Mouse (Mus musculus) kidney, postnatal 10 days (tissue): Measurements from ENCODE around the gene Nhej1.

ENCODE experiments used
- DNase-seq: peaks from one replicate; pipeline ENCODE4 v3.0.0; 2021; ENCODE audit warnings: mixed read lengths

Gene Nhej1

DNA sequence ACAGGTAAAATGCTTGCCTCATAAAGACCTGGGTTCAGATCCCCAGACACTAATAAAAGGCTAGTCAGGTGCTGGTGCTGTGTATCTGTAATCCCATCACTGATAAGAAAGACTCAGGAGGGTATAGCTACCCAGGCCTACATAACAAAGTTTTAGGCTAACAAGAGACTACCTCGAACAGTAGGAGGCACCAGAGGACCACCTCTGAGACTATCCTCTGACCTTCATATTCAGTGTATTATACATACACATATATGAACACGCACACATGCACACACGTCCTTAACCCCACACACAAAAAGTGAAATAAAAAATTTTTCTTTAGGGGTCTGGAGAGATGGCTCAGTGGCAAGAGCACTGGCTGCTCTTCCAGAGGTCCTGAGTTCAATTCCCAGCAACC is 2.8 kb downstream of the Nhej1 start:
- DNase-seq, result no peak

DNA sequence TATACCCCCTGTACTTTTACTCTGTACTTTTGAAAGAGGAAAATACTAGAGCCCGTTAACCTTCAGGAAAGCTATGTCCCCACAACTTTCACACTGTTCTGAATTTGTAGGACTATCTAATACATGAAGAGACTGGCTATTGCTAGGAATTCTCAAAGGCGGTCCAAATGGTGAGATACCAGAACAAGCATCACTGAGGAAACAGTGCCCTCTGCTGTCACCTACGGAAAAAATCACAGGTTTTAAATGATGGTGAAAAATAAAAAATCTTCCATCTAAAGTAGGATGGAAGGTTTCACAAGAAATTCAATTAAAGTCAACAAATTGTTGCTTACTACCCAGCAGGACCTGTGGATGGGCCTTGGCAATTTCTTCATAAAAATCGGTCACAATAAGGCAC is 72.9 kb downstream of the Nhej1 start:
- peak; percentile 44 for DNase-seq

DNA sequence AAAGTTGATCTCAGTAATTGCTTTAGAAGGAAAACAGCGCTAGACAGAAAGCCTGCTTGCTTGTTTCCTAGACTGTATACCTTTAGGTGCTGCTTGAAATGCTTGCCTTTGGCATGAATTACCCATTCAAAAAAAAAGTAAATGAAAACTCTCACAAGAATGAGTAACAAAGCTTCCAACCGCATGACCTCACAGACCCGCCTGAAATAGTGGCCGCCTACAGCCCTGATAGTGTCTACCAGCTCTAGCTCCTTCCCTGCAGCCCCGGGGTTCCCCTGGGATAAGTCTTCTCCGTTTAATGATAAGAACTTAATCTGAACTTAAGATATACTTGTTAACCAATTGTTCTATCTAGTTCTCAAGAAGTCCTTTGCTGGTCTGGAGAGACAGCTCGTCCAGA is 73.6 kb downstream of the Nhej1 start:
- no peak for DNase-seq

DNA sequence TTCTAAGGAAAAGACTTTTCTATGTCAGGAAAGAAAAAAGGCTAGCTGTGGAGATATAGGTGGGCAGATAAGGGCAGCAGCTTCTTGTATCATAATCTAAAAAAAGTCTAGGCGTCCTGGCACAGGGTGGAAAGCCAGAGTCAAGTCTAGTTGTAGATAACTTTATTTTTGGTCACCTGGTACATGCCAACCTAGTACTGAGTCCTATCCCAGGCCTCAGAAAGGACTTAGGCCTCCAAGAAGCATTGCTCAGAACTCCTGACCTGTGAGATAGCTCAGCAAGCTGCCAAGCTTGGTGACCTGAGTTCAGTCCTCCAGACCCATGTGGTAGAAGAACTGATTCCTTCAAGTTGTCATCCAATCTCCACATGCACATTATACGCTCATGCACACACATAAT is 76.4 kb downstream of the Nhej1 start:
- no peak for DNase-seq

DNA sequence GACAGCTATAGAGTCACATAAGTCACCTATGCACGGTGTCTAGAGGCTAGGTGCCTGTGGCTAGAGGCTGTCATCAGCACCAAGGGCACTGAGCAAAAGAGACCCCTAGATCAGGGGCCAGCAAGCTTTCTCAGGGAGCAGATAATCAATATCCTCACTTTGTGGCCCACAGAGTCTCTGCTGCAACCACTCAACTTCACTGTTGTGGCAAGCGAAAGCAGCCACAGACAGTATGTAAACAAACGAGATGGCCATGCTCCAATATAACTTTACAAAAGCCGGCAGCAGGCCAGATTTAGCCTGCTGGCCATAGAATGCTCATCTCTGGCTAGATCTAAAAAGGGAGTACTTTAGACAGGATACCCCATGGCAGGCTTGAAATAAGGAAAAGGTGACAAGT is 77.0 kb downstream of the Nhej1 start:
- DNase-seq, result no peak

DNA sequence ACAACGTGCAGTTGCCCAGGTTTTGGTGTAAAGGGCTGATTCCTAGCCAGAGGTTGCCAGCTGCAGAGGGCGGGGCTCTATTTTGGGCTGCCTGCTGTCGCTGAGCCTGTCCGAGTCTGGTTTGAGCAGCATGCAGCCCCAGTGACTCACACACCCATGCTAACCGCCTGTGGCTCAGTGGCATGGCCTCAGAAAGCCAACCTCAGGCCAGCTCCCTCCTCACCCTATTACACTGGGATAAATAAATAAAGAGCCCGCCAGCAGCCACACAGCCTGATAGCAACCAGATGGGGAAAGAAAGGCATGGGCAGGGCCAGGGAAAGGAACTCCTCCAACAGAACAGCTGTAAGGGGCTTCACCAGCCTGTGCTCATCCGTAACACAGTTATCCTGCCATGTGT is 84.6 kb downstream of the Nhej1 start:
- no peak for DNase-seq

DNA sequence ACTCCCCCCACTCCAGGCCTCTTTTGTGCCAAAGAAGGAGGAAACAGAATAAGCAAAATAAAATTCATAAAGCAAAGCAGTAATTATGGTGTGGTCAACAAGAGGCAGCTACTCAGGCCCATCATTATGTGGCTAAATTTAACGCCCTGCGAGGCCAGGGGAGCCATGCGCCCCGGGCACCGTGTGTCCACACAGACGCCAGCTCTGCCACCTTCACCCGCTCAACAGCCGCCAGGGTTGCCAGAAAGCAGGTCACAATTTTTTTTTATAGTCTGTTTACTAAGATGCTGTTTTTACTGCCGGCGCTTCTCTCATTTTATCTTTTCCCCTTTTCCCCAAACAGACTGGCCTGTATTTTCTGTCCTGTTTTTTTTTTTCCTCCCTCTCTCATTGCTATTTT is 93.0 kb downstream of the Nhej1 start:
- DNase-seq, result no peak

DNA sequence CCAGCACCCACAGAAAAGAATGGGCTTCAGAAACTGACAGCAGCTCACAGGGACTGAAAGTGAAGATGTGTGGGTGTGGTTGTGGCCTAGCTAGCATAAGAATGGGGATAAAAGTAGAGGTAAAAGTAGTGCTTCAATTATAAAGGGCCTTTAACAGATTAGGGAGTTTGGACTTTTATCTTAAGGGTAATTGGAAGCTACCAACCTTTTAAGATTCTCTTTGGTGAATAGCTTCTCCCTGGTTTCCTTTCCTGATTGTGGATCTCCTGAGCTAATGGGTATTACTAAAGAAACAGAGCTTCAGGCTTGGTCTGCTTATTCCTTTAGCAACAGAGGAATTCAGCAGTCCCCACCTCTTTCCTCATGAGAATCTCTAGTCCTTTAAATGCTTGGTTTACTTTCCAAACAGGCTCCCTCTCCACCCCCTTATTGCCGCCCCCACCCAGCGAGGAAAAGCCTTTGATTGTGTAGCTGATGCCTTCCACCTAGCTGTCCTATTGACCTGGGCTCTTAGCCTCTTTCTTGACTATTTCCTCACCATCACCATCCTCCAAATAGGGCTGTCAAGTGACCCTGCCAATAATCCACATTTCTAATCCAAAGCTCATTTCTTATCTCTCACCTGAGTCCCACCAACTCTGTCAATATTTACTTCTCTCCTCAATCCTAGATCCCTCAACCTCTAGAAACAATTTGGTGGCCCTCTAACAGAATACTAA is 97.8 kb downstream of the Nhej1 start:
- no peak for DNase-seq

DNA sequence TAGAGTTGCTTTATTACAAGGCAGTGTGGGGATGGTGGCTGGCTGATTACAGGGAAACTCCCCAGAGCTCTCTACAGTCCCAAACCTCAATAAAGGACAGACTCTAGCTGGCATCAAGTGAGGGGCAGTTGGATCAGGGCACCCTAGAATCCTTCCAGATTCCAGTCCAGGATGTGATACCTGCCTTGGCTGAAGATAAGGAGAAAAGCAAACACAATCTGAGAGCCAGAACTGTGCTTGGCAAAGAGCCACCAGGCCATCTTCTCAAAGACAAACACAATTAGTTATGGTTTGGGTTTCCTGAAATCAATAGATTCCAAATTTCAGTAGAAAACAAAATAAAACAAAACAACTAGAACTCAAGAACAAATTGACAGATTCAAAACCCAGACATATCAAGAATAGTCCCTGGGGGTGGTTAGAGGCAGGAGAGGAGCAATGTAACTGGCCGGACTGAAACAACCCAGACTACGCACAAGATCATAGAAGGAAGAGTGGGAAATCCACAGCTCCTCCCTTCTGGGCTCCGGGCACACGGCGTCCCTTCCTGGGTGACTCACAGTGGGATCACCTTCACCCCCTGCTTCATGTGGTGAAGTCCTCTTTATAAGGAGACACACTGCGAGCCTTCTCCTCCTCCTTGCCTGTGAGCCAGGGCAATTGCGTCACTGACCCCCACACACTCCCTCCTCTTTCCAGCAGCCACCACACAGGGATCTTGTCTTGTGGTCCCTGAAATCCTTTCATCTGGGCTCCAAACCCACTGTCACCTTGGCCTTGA is 100.4 kb downstream of the Nhej1 start:
- DNase-seq, result no peak

DNA sequence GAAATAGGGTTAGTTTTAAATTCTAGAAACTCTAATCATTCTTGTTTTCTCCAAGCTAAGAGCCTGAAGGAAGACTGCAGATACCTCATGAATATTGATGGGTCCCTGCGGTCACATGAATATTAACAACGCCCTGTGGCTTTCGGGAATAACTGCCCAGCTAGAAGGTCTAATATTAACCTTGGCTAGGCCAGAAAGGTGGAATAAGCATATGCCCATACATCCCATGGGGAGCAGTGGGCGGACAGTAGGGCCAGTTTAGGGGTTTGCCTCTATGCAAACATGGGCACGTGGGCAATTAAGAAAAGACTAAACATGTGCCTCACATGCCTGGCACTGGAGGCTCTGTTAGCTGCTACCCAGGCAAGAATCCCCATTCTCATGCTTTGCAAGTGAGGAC is 102.8 kb downstream of the Nhej1 start:
- DNase-seq, result no peak

DNA sequence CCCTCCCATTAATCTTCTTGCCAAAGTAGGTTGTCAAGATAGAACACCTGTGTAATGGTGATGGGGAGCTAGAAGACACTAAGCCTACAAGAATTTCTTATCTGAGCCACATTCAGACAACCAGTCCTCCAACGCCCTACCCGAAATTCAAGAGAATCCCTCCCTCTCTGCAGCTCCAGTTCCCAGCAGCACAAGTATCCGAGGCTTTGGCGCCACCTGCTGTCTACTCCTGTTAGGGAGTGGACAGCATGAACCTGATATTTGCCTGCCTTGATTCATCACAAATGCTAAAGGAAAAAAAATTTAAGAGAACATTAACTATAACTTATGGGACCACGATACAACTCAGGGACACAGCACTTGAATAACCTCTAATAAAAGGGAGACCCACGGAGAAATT is 108.2 kb downstream of the Nhej1 start:
- DNase-seq, result peak; percentile 93

DNA sequence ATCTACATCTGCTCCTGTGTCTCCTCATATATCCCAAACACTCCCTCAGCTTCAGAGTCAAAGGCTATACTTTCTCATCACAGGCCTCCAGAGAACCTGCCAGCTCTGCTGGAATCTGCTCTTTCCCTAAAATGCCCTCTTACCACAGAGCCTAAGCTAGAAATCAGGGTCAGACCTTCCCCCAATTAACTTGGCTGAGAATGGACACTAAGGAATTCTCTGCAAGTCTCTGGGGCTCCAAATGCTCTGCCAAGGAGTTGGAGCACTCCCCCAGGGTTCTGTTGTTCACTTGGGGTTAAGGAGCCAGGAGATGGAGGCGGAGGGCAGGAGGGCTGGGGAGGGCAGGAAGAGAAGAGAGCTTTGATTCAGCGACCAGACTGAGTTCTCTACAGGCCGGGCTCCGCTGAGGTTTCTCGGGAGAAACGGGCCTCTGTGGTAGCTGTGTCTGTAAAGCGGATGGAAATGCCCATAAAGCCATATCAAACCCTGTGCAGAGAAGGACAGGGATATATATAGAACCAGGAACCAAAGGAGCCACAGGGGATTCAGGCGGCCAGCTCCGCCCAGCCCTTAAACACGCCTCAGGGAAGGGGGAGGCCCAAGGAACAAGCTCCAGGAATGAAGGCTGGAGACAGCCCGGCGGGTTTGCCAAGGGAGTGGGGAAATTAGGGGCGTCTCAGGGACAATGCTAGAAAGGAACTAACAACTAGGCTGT is 109.3 kb downstream of the Nhej1 start:
- DNase-seq, result peak; percentile 31

DNA sequence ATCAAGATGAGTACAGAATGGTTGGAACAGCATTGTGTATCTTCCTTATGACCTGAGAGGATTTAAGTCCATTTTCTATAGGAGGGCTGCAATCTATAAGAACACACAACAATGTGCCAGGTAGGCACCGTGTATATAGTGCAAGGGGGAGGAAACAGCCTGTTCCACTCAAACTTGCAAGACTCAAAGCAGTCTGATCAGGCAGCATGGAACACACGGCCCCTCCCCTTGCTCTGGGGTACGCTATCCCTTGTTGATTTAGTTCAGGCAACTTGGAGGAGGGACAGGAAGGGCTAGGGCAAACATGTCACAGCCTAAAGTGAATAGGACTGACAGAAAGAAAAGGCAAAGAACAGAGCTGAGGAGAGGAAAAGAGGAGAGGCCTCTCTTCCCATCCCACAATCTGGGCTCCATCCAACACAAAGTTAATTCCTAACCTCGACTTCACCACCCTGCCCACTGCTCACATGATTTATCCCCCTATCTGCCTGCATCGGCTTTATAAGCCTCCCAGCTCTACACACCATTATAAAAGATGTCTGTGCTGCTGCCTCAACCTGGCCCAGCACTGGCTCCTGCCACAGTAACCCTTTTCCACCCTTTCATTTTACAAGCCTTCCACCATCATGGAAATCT is 110.7 kb downstream of the Nhej1 start:
- peak; percentile 34 for DNase-seq

DNA sequence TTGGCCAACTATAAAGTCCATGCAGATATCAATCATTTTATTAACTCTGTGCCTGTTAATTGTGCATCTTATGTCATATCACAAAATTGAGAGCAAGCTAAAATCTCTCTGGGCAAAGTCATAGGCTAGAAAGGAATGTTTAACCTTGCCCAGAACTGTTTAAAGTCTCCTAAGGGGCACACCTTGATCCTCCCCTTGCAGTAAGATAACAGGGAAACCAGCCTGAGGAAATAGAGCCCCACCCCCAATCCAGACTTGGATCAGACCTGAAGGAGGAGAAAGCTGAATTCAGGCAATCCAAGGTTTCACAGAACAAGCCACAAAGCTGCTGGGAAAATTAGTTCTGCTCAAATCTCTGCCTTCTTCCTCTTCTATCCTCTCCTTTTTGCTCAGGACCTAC is 114.2 kb downstream of the Nhej1 start:
- DNase-seq, result no peak

DNA sequence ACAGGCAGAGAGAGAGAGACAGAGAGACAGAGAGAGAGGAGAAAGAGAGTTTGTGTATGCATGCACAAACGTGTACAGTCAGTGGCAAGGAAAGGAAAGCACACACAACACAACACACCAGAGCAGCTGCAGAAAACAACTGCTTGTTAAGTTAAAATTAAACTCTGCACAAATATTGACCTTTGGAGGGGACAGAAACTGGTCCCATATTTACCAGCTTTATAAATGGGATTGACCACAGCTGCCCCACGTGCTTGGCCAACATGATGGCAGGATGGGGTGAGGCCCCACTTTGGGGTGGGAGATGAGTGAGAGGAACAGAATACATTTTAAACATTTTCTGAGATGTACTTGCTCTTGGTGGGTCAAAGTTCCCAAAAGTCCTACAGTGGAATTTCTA is 114.8 kb downstream of the Nhej1 start:
- DNase-seq, result no peak

DNA sequence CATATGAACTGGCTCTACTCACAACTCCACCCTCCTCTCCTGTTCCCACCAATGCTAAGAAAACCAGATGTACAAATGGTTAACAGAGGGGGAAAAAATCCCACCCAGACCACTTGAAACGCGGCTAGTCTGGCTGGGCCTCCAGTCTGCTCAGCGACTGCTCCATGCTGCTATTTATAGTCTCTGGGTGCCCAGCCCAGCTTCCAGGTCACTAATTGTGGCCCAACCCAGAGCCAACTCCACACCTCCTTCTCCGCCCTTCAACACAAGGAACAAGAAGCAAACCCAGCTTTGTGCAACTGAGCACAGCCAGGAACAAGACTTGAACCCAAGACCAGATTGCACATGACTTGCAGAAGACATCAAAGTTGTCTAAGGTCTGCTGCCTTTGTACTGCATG is 119.0 kb downstream of the Nhej1 start:
- no peak for DNase-seq

DNA sequence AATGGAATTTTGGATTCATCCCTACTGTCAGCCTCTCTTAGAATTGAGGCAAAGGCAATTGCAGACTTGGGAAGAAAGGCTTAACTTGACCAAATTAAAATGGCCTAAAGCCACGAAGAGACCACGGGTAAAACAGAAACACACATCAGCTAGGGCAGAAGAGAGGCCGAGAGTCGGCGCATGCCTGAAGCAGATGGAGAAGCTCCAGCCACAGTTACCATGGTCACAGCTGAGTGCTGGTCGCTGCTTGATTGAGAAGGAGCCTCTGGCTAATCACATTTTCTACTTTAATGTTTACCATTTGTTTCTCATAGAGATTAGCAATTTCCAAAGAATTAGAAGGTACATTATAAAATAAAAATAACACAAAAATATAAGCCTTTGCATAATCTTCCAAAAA is 123.8 kb downstream of the Nhej1 start:
- DNase-seq, result no peak

DNA sequence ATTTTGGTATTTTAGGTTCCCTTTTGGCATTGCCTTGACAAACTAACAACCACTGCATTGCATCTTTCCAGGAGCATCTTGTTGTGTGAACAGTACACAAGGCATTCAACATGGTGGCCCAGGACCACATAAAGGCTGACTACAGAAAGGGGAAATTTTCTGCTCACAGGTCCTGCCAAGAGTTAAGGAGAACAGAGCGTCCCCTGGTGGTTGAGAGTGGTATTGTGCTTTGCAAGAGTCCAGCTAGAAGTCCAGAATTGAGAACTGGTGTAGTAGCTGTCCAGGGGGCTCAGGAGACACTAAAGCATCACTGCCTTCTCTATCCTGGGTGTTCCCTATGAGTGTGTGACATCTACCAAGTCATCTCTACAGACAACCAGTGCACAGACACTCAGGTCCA is 124.5 kb downstream of the Nhej1 start:
- DNase-seq, result peak; percentile 66

DNA sequence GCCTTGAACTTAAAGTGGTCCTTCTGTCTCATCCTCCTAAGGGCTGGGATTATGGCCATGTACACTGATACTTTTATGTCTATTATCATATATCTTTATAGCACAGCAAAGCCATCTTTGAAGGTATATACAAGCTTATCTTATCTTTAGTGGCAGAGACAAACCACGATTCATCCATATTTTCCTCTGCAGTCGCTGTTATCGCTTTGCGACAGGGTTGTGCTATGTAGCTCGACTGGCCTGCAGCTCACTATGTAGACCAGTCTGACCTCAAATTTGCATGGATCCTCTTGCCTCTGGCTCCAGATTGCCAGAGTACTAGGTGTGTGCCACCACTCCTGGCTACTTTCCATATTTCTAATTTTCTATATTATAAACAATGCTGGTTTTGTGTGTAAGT is 125.8 kb downstream of the Nhej1 start:
- no peak for DNase-seq

DNA sequence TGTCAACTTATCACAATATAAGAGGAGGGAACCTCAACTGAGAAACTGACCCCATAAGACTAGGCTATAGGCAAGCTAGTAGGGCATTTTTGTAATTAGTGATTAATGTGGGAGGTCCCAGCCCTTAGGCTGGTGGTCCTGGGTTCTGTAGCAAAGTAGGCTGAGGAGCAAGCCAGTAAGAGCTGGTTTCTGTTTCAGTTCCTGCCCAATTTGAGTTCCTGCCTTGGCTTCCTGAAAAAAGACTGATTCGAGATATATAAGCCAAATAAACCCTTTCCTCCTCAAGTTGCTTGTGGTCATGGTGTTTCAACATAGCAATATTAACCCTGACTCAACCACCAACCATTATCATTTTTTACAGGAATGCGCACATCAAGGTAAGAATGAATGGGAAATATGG is 127.8 kb downstream of the Nhej1 start:
- no peak for DNase-seq

DNA sequence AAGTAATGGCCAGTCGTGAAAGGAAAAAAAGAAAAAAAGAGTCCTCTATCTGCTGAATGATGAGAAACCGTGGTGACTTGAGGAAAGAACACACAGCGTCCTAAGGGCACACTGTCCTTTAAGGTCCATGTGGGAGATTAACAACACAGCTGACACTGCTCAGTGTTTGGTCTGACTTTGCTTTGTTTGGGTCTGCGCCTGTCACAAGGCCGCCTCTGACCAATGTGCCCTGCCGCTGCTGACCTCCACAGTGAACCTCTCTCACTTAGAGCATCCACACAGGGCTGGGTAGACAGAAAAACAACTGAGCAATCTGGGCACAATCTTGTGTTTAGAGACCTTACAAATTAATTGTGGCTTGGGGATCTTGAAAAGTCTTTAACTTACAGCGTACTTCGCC is 148.0 kb downstream of the Nhej1 start:
- no peak for DNase-seq

DNA sequence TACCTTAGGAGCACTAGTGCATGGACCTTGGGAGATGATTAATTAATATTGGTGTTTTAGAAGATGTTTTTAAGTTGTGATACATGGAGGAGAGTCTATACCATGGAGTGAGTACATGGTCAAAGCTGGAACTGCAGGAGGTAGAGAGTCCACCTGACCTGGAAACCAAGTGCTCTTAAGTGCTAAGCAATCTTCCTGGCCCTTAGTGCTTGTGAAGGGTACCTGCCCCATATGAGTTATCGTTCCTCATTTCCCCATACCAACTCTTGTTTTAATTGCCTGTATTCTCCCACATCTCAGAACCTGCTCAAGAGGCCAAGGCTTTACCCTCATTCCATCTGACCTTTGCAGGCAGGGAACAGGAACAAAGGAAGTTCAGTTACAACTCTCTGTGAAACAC is 149.1 kb downstream of the Nhej1 start:
- DNase-seq, result no peak

DNA sequence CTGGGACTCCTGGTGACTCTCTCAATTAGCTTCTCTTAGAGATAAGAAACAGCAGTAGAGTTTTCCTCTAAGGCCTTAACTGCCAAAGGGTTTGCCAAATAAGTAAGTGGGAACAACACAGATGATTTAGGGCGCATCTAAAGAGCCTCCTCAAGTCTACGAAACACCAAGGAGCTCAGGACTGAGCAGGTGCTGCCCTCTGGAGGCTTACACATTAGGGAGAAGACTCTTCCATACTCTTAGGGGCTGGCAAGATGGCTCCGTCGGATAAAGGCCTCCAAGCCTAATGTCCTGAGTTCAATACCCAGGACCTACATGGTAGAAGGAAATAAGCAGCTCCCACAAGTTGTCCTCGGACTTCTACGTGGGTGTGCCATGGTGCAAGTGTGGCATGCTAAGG is 151.4 kb downstream of the Nhej1 start:
- DNase-seq, result peak; percentile 29
